Comparison of ENCODE assay signal across 18 mouse cellular contexts in genomic region chr7:99674209-99674608, GRCm38 (mm10). TPM values are rescaled to one million over a fixed set of nuclear protein-coding genes. Genes with fewer than 3 reads are reported as not detected.
DNase-seq lines count a peak whose midpoint lies in the region; TF ChIP-seq lines count a peak whose summit lies in the region.
"Had no signal": no experiment of that assay in that cellular context is flagged by ENCODE, and none has a peak within 500 bp of the region (broad histone marks: within the 10 kb centered on the region; RNA-seq: fewer than 3 reads in every experiment).

No protein-coding gene starts in this region.

- H3K36me3 ChIP-seq in macrophage (ENCODE audit: inconsistent target), result no peaks in the 10 kb centered on the region
- H3K36me3 ChIP-seq: embryonic facial prominence, embryonic 13.5 days had no signal

- DNase-seq in left cerebral cortex, adult 2 months (ENCODE audit: extremely low spot score in 1 of 2, low spot score in 2 of 2), result no peak
- no peak for DNase-seq in left cerebral cortex, postnatal 4 days
- DNase-seq in A20 (ENCODE audit: low read depth, low spot score) (peak; percentile 90), MN1 (ENCODE audit: low spot score) (no peak)
- no peak for DNase-seq in cerebellum, postnatal 25 days
- DNase-seq: cerebellum, postnatal 36 days; heart, postnatal 36 days; kidney, postnatal 10 days; right cerebral cortex, adult 18-20 months; thymus, postnatal 14 days had no signal

- peak overlapping the region; percentile 17; the same call in 1 of the 2 replicates for H3K27ac ChIP-seq in left cerebral cortex, adult 2 months
- H3K27ac ChIP-seq in bone marrow, adult 2 months (ENCODE audit: control insufficient read depth, insufficient read depth, low read depth, low read length, poor library complexity), result 0 out of 2 replicates have a peak overlapping the region, but pooled peaks have one; percentile 44
- peak overlapping the region; percentile 97 for H3K27ac ChIP-seq in macrophage
- H3K27ac ChIP-seq: embryonic facial prominence, embryonic 13.5 days; forebrain, embryonic 13.5 days had no signal

- H3K4me3 ChIP-seq in left cerebral cortex, adult 2 months, result no peak overlapping the region
- H3K4me3 ChIP-seq in bone marrow, adult 2 months (replicated peaks; ENCODE audit: control insufficient read depth, low read depth, low read length), result no peak overlapping the region
- H3K4me3 ChIP-seq in macrophage (ENCODE audit: inconsistent target), result no peak overlapping the region
- H3K4me3 ChIP-seq: embryonic facial prominence, embryonic 13.5 days; forebrain, embryonic 13.5 days had no signal

- intact Hi-C loops in left cerebral cortex, adult 2 months (cut with DNase I), result loop anchor here (5.0 kb wide), 1 partner anchor 33 kb away; no protein-coding TSS in a partner anchor
- intact Hi-C loops in left cerebral cortex, postnatal 4 days (cut with DNase I), result no loop called here

- H3K79me2 ChIP-seq in macrophage (ENCODE audit: inconsistent target), result no peaks in the 10 kb centered on the region

- TF ChIP-seq POLR2A in bone marrow, adult 2 months (IDR thresholded peaks at IDR 0.05; ENCODE audit: borderline replicate concordance, control insufficient read depth, low read depth, low read length), result no peak

- WGBS in bone marrow, adult 2 months, result 6% methylated on average over 5 of the region's 5 CpGs
- 17% methylated on average over 5 of the region's 5 CpGs for WGBS in macrophage (ENCODE audit: missing documents)

- TF ChIP-seq CTCF in left cerebral cortex, adult 2 months (IDR thresholded peaks at IDR 0.05), result no peak
- TF ChIP-seq CTCF in bone marrow, adult 2 months (IDR thresholded peaks at IDR 0.05; ENCODE audit: control insufficient read depth, insufficient read depth, low read length), result no peak

- H3K4me1 ChIP-seq in bone marrow, adult 2 months (ENCODE audit: control insufficient read depth, insufficient read depth, low read length), result peaks cover 6% of the 10 kb centered on the region
- H3K4me1 ChIP-seq: embryonic facial prominence, embryonic 13.5 days; forebrain, embryonic 13.5 days had no signal

RNA-seq across cellular contexts. Expression of gene Slco2b1, which starts 36.9 kb away (rescaled TPM):
- total RNA-seq in left cerebral cortex, adult 2 months (2021), result 10 to 100 TPM; 12.3 to 12.9 TPM
- total RNA-seq in left cerebral cortex, postnatal 4 days (2021), result 10 to 100 TPM in 1 of 2 experiments, 1 to 10 TPM in 1; 9.9 to 10.2 TPM
- 3.1 and 5.0 TPM in 2 replicates for polyA plus RNA-seq in bone marrow, adult 2 months (2011; ENCODE audit: insufficient read depth, insufficient read length, low replicate concordance, missing spikeins)
- 10 to 100 TPM in 3 of 26 experiments, 1 to 10 TPM in 6, under 1 TPM in 7, not detected in 10; 0.19 to 14.7 (median 2.9) TPM for total RNA-seq in macrophage (2018; cell fraction: chromatin; rRNA removed)
- total RNA-seq in macrophage (2018; cell fraction: cytosol; rRNA removed), result 10 to 100 TPM in 2 of 26 experiments, 1 to 10 TPM in 11, under 1 TPM in 12, not detected in 1; 0.04 to 12.3 (median 4.5) TPM
- 10 to 100 TPM in 4 of 26 experiments, 1 to 10 TPM in 9, under 1 TPM in 4, not detected in 9; 0.10 to 14.2 (median 6.4) TPM for total RNA-seq in macrophage (2018; cell fraction: nucleus; rRNA removed)
- polyA plus RNA-seq in macrophage (2018), result 9.7 to 16.8 TPM (median 10.0 TPM) in 3 replicates

RNA-seq across cellular contexts. Expression of gene Tpbgl, which starts 47.3 kb away (rescaled TPM):
- 1 to 10 TPM; 3.4 to 4.5 TPM for total RNA-seq in left cerebral cortex, adult 2 months (2021)
- 1 to 10 TPM; 1.8 to 2.6 TPM for total RNA-seq in left cerebral cortex, postnatal 4 days (2021)
- polyA plus RNA-seq in bone marrow, adult 2 months (2011; ENCODE audit: insufficient read depth, insufficient read length, low replicate concordance, missing spikeins), result not detected in 2 replicates
- under 1 TPM in 4 of 26 experiments, not detected in 22; 0.18 to 0.94 (median 0.53) TPM for total RNA-seq in macrophage (2018; cell fraction: chromatin; rRNA removed)
- total RNA-seq in macrophage (2018; cell fraction: cytosol; rRNA removed), result 1 to 10 TPM in 13 of 26 experiments, under 1 TPM in 12, not detected in 1; 0.03 to 3.0 (median 1.1) TPM
- total RNA-seq in macrophage (2018; cell fraction: nucleus; rRNA removed), result 1 to 10 TPM in 4 of 26 experiments, under 1 TPM in 9, not detected in 13; 0.16 to 2.1 (median 0.84) TPM
- polyA plus RNA-seq in macrophage (2018), result 1.1 to 3.4 TPM (median 2.4 TPM) in 3 replicates

RNA-seq across cellular contexts. Expression of gene Olfr520, which starts 55.9 kb away (rescaled TPM):
- not detected for total RNA-seq in left cerebral cortex, adult 2 months (2021)
- total RNA-seq in left cerebral cortex, postnatal 4 days (2021), result not detected
- not detected in 2 replicates for polyA plus RNA-seq in bone marrow, adult 2 months (2011; ENCODE audit: insufficient read depth, insufficient read length, low replicate concordance, missing spikeins)
- total RNA-seq in macrophage (2018; cell fraction: chromatin; rRNA removed), result not detected
- total RNA-seq in macrophage (2018; cell fraction: cytosol; rRNA removed), result not detected
- not detected for total RNA-seq in macrophage (2018; cell fraction: nucleus; rRNA removed)
- polyA plus RNA-seq in macrophage (2018), result not detected in 3 replicates
- total RNA-seq: adrenal gland, adult 2 months; left cerebral cortex, adult 18-20 months; liver, adult 2 months had no signal
- polyA plus RNA-seq: adrenal gland, adult 2 months; embryonic facial prominence, embryonic 13.5 days; forebrain, embryonic 13.5 days; intestine, embryonic 14.5 days; liver, adult 2 months had no signal

Comparison
In these comparisons a context has a peak if more than half of its experiments do, and no peak if none do; other contexts are left out.
1. H3K27ac ChIP-seq: peak in every context shown above with its lines; median percentile 97 in macrophage; 44 in bone marrow, adult 2 months; 17 in left cerebral cortex, adult 2 months.